Mouse (Mus musculus) forebrain, embryonic 13.5 days (tissue): Measurements from ENCODE around the gene Ugt1a2. TPM values are rescaled to one million over a fixed set of nuclear protein-coding genes. Genes with fewer than 3 reads are reported as not detected.
"Not testable (repeated sequence)": the region's sequence is repeated elsewhere in the genome, so short reads cannot be mapped to it uniquely, and the experiment has no call there.

ENCODE experiments used
- ATAC-seq: fragments of 200-750 bp; cut with Nextera tagmentation; 2 replicates; pipeline ENCODE4 v1.8.0; 2017
- H3K27ac ChIP-seq: fragments of 300-500 bp; sonication (generic); 2 replicates; pipeline ENCODE4 v1.5.1; 2015; ENCODE audit warnings: inconsistent platforms, mild to moderate bottlenecking, moderate library complexity
- H3K27me3 ChIP-seq: fragments of 300-500 bp; sonication (generic); 2 replicates; pipeline ENCODE4 v1.6.1; 2015; ENCODE audit warnings: mild to moderate bottlenecking, inconsistent platforms
- H3K36me3 ChIP-seq: fragments of 300-500 bp; sonication (generic); 2 replicates; pipeline ENCODE4 v1.6.1; 2015; ENCODE audit warnings: mild to moderate bottlenecking, inconsistent platforms; ENCODE audit not compliant: poor library complexity, severe bottlenecking
- H3K4me1 ChIP-seq: fragments of 300-500 bp; sonication (generic); 2 replicates; pipeline ENCODE4 v1.6.1; 2015; ENCODE audit warnings: inconsistent platforms
- H3K4me2 ChIP-seq: fragments of 300-500 bp; sonication (generic); 2 replicates; pipeline ENCODE4 v1.6.1; 2015; ENCODE audit warnings: inconsistent platforms, mild to moderate bottlenecking, moderate library complexity
- H3K4me3 ChIP-seq: fragments of 300-500 bp; sonication (generic); 2 replicates; pipeline ENCODE4 v1.5.1; 2015; ENCODE audit warnings: mild to moderate bottlenecking, inconsistent platforms
- H3K9ac ChIP-seq: fragments of 300-500 bp; sonication (generic); 2 replicates; pipeline ENCODE4 v1.6.1; 2015; ENCODE audit warnings: mild to moderate bottlenecking, inconsistent platforms
- H3K9me3 ChIP-seq: fragments of 300-500 bp; sonication (generic); replicated peaks from 2 replicates; pipeline ENCODE4 v1.6.1; 2016; ENCODE audit warnings: inconsistent platforms
- WGBS: fragments of 180-500 bp; shearing (Covaris S2); methylation state at CpG from one replicate; pipeline ENCODE4 v1.1.7; 2015; 5-methylcytosine and 5-hydroxymethylcytosine counted together
- polyA plus RNA-seq: library from polyadenylated mRNA; unstranded; fragments of >200 nt; fragmentation: Nextera tagmentation; extraction: Ambion mirVana; gene quantifications from 2 replicates; pipeline ENCODE4 v1.2.1, GENCODE M21; 2015

The Ugt1a2 gene
- polyA plus RNA-seq, 1 experiment from 2014 or later, result not detected

DNA sequence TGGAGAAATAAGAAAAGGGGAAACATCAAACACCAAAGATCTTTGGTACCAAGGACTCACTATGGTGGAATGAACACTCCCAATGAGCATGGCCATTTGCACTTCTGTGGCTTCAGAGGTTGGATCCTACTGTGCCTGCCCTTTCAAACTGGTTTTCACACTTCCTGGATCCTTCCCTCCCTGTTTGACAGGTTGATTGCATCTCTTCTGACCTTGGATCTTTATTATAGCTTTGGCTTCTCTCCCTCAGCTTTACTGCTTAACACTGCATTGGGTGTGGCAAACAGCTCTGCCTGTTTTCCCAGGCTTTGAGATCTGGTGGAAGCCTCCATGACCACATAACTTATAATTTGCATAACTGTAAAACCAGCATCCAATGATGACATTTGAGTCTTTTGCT is 19.9 kb downstream of the Ugt1a2 start:
- Histone ChIP-seq H3K27me3 (no peaks in the 10 kb centered on the region), H3K4me2 (no peak overlapping the region), H3K9me3 (peaks cover 27% of the 10 kb centered on the region), H3K4me1 (no peaks in the 10 kb centered on the region), H3K4me3 (no peak overlapping the region), H3K27ac (no peak overlapping the region), H3K9ac (no peak overlapping the region), H3K36me3 (no peaks in the 10 kb centered on the region)
- ATAC-seq, result no peak

- WGBS, result 52% methylated on average over 2 of the region's 2 CpGs
- Histone ChIP-seq H3K27me3 (no peaks in the 10 kb centered on the region), H3K9ac (no peak overlapping the region), H3K4me3 (no peak overlapping the region), H3K4me1 (no peaks in the 10 kb centered on the region), H3K36me3 (no peaks in the 10 kb centered on the region), H3K9me3 (peaks cover 29% of the 10 kb centered on the region), H3K4me2 (no peak overlapping the region), H3K27ac (no peak overlapping the region)
- no peak for ATAC-seq
These were observed 21.8 kb downstream of the Ugt1a2 start for GRCm38 (mm10) chr1:88222216-88222615.

DNA sequence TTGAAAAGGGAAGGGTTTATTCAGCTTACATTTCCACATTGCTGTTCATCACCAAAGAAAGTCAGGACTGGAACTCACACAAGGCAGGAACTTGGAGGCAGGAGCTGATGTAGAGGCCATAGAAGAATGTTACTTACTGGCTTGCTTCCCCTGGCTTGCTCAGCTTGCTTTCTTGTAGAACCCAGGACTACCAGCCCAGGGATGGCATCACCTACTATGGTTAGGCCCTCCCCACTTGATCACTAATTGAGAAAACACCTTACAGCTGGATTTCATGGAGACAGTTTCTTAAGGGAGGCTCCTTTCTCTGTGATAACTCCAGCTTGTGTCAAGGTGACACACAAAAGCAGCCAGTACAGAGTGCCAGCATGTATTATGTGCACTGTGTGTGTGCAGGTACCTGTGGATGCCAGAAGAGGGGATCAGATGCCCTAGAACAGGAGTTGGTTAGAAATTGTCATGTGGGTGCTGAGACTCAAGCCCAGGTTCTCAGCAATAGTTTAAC is 22.7 kb downstream of the Ugt1a2 start:
- H3K27me3 ChIP-seq, H3K27ac ChIP-seq, ATAC-seq, H3K36me3 ChIP-seq, H3K9ac ChIP-seq, H3K4me2 ChIP-seq, H3K4me3 ChIP-seq, H3K4me1 ChIP-seq: not testable (repeated sequence)
- peaks cover 32% of the 10 kb centered on the region for H3K9me3 ChIP-seq

DNA sequence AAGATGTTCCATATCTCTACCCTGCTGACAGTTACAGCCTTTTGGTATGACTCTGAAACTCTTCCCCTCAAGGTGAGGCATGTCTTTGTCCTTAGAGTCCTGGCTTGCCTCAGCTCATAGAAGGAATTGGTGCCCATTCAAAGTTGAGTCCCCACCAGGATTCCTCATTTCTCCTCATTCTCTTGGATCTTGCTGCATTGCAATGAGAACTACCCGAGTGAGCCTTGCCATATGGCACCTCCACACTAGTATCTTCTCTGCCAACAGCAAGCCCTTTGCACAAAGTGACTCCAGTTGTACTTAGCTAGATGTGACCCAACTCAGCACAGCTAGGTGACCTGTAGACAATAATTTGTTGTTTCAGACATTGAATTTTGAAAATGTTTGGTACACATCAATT is 23.2 kb downstream of the Ugt1a2 start:
- Histone ChIP-seq H3K27ac (no peak overlapping the region), H3K9me3 (peaks cover 38% of the 10 kb centered on the region), H3K9ac (no peak overlapping the region), H3K4me2 (no peak overlapping the region), H3K36me3 (no peaks in the 10 kb centered on the region), H3K4me1 (no peaks in the 10 kb centered on the region), H3K4me3 (no peak overlapping the region), H3K27me3 (no peaks in the 10 kb centered on the region)
- 50% methylated on average over 1 of the region's 1 CpGs for WGBS
- no peak for ATAC-seq

DNA sequence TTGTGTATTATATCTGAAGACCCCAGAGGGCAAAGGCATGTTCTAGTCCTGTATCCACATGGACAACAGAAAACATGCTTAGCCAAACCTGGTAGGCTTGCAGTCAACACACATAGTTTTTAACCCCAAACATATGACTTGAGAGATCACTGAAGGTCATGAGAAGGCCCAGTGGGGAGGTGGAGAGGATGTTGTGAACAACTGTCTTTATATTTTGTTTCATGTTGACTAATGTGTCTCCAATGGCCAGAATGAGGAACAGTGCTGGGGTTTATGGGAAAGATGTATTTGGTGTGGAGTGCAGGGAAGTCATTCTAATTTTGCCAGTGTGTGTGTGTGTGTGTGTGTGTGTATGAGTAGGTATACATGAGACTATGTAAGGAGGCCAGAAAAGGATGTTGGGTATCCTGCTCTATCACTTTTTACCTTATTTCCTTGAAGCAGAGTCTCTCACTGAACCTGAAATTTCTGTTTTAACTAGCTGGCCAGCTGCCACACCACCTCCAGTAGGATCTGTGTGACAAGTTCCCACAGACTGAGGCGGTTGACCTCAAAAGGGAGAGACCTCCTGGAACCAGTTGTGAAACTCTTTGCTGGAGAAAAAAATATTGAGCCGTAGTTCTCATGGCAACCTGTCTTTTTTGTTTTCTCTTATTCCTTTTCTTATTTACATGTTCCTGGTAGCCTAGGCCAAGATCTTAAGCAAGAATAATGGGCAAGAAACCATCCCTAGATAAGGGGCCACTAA is 23.8 kb downstream of the Ugt1a2 start:
- H3K4me3 ChIP-seq, result no peak overlapping the region
- no peak for ATAC-seq
- peaks cover 44% of the 10 kb centered on the region for H3K9me3 ChIP-seq
- H3K27ac ChIP-seq, result no peak overlapping the region
- H3K27me3 ChIP-seq, result no peaks in the 10 kb centered on the region
- H3K4me2 ChIP-seq, result no peak overlapping the region
- WGBS, result 70% methylated on average over 2 of the region's 2 CpGs
- no peak overlapping the region for H3K9ac ChIP-seq
- no peaks in the 10 kb centered on the region for H3K4me1 ChIP-seq
- no peaks in the 10 kb centered on the region for H3K36me3 ChIP-seq

GRCm38 (mm10) chr1:88225301-88225700 is 24.9 kb downstream of the Ugt1a2 start:
- H3K36me3 ChIP-seq, H3K4me3 ChIP-seq, H3K9ac ChIP-seq, H3K27me3 ChIP-seq, H3K27ac ChIP-seq, H3K4me2 ChIP-seq, H3K4me1 ChIP-seq, ATAC-seq: not testable (repeated sequence)
- H3K9me3 ChIP-seq, result peaks cover 55% of the 10 kb centered on the region
- WGBS, result 38% methylated on average over 2 of the region's 2 CpGs

- Histone ChIP-seq H3K9ac (no peak overlapping the region), H3K4me2 (no peak overlapping the region), H3K27ac (no peak overlapping the region), H3K27me3 (no peaks in the 10 kb centered on the region), H3K4me3 (no peak overlapping the region), H3K9me3 (peaks cover 59% of the 10 kb centered on the region), H3K4me1 (no peaks in the 10 kb centered on the region), H3K36me3 (no peaks in the 10 kb centered on the region)
- no peak for ATAC-seq
These were observed 25.3 kb downstream of the Ugt1a2 start for GRCm38 (mm10) chr1:88225741-88226140.

DNA sequence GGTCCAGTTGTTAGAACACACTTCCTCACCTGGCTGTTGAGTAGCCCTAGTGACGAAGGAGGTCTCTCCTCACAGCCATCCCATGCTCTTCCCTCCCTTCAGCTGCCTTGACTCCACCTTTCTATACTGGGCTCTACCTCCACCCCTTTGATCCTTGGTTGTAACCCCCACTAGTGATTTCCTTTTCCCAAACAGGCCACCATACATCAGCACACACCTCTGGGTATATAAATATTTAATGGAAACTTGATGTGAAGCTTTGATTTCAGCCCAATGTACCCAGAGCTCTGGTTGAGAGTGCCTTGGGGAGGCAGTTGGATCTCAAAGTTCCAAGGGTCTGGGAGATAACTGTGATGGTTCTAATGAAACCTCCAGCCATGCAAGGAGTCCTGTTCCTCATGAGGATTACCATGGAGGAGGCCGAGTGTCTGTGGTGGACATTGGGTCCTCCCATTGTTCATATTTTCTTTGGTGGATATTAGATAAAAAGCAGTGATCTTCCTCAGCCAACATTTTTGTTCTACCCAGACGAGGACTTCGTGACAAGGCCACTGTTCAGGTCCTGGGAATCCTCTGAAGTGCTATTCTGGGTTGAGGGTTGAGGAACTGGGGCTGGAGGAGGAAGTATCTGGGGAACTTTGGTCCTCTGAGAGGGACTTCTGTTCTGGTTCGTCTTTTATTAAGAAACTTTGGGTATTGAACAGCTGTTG is 26.4 kb downstream of the Ugt1a2 start, which contains the start of gene Mroh2a:
TSS of gene Mroh2a (plus strand) at position 317 of the 710 bp plus-strand sequence.
- WGBS, result 53% methylated on average over 5 of the region's 5 CpGs
- Histone ChIP-seq H3K4me1 (no peaks in the 10 kb centered on the region), H3K27me3 (no peaks in the 10 kb centered on the region), H3K27ac (no peak within 1 kb of the TSS), H3K9ac (no peak within 1 kb of the TSS), H3K4me2 (no peak within 1 kb of the TSS), H3K9me3 (peaks cover 70% of the 10 kb centered on the region), H3K36me3 (no peaks in the 10 kb centered on the region), H3K4me3 (no peak within 1 kb of the TSS)
- no peak for ATAC-seq

- ATAC-seq, result no peak
- Histone ChIP-seq H3K27me3 (no peaks in the 10 kb centered on the region), H3K4me1 (no peaks in the 10 kb centered on the region), H3K36me3 (no peaks in the 10 kb centered on the region), H3K4me3 (no peak overlapping the region), H3K9ac (no peak overlapping the region), H3K4me2 (no peak overlapping the region), H3K9me3 (peaks cover 73% of the 10 kb centered on the region), H3K27ac (no peak overlapping the region)
- 55% methylated on average over 2 of the region's 2 CpGs for WGBS
These were observed 27.1 kb downstream of the Ugt1a2 start for GRCm38 (mm10) chr1:88227482-88227881.

DNA sequence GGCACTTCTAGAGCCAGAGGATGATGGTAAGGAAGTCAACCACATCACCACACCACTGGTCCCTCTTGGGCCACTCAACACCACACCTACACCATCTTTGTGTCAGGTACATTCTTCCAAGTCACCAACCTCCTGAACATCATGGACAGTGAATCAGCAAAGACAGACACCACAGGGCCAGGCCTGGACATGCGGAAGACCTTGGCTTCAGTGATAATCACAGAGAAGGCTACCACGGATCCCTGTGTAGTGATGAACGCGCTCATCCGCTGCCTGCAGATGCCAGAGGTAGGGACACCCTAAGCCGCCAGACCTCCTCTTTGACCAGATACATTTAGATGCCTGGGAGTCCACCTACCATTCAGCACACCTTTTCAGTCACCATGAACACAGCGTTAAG is 27.7 kb downstream of the Ugt1a2 start:
- ATAC-seq, result no peak
- WGBS, result 72% methylated on average over 7 of the region's 7 CpGs

GRCm38 (mm10) chr1:88229566-88229965 is 29.2 kb downstream of the Ugt1a2 start:
- WGBS, result 79% methylated on average over 3 of the region's 3 CpGs
- H3K27me3 ChIP-seq, result no peaks in the 10 kb centered on the region
- peaks cover 94% of the 10 kb centered on the region for H3K9me3 ChIP-seq
- no peak overlapping the region for H3K4me3 ChIP-seq
- H3K36me3 ChIP-seq, result no peaks in the 10 kb centered on the region
- no peak overlapping the region for H3K9ac ChIP-seq
- no peaks in the 10 kb centered on the region for H3K4me1 ChIP-seq
- H3K27ac ChIP-seq, result no peak overlapping the region
- no peak for ATAC-seq
- no peak overlapping the region for H3K4me2 ChIP-seq

More for the DNA sequence above, 27.7 kb downstream of the Ugt1a2 start:
- no peak overlapping the region for H3K4me2 ChIP-seq
- H3K9ac ChIP-seq, result no peak overlapping the region
- no peaks in the 10 kb centered on the region for H3K27me3 ChIP-seq
- H3K9me3 ChIP-seq, result peaks cover 79% of the 10 kb centered on the region
- no peaks in the 10 kb centered on the region for H3K36me3 ChIP-seq
- H3K4me3 ChIP-seq, result no peak overlapping the region
- H3K4me1 ChIP-seq, result no peaks in the 10 kb centered on the region
- no peak overlapping the region for H3K27ac ChIP-seq

DNA sequence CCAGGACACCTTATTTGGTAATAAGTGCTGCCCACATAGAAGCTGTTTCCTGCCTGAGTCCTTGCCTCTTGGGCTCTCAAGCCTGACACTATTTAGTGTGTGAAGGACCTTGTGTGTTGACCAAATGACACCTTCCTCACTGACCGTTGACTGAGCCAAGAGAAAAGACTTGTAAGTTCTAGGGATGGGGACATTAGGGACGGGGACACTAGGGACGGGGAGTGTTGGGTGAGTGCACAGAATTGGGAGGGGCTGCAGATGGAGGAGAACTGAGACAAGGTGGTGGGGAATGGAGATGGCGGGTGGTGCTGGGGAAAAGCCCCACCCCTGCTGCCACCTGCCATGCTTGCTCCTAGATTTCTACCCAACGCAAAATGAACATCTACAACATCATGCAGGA is 29.6 kb downstream of the Ugt1a2 start:
- Histone ChIP-seq H3K4me1 (no peaks in the 10 kb centered on the region), H3K27me3 (no peaks in the 10 kb centered on the region), H3K4me2 (no peak overlapping the region), H3K36me3 (no peaks in the 10 kb centered on the region), H3K4me3 (no peak overlapping the region), H3K9me3 (peaks cover 98% of the 10 kb centered on the region), H3K27ac (no peak overlapping the region), H3K9ac (no peak overlapping the region)
- WGBS, result 85% methylated on average over 5 of the region's 5 CpGs
- ATAC-seq, result no peak
